Mouse (Mus musculus) embryo, embryonic 10 days (tissue): ENCODE measurements around the gene Maats1.
A peak's percentile ranks its signal among the peaks of the same experiment; 100 is the strongest.

Experiments
- DNase-seq: peaks from one replicate; pipeline ENCODE4 v3.0.0-alpha.2; 2015; ENCODE audit warnings: low spot score

Gene Maats1

GRCm38 (mm10) chr16:38294685-38295348, 47.1 kb downstream of the Maats1 start, which contains the start of gene Nr1i2:
TSS of gene Nr1i2 (minus strand) at chr16:38294824.
- DNase-seq, result no peak

GRCm38 (mm10) chr16:38290151-38290550, 51.8 kb downstream of the Maats1 start:
- DNase-seq, result no peak

- DNase-seq, result peak; percentile 77
Observed at GRCm38 (mm10) chr16:38288851-38289250, 53.1 kb downstream of the Maats1 start.

- peak; percentile 21 for DNase-seq
Observed at GRCm38 (mm10) chr16:38287762-38288161, 54.2 kb downstream of the Maats1 start.

- no peak for DNase-seq
Observed at GRCm38 (mm10) chr16:38287357-38287756, 54.6 kb downstream of the Maats1 start.

- no peak for DNase-seq
Observed at GRCm38 (mm10) chr16:38286541-38286940, 55.4 kb downstream of the Maats1 start.

GRCm38 (mm10) chr16:38285801-38286200, 56.1 kb downstream of the Maats1 start:
- DNase-seq, result no peak

- DNase-seq, result peak; percentile 26
Observed at GRCm38 (mm10) chr16:38283300-38283699, 58.6 kb downstream of the Maats1 start.

GRCm38 (mm10) chr16:38282559-38283160, 59.3 kb downstream of the Maats1 start:
- no peak for DNase-seq

- DNase-seq, result no peak
Observed at GRCm38 (mm10) chr16:38280951-38281350, 61.0 kb downstream of the Maats1 start.

GRCm38 (mm10) chr16:38279794-38280193, 62.1 kb downstream of the Maats1 start:
- DNase-seq, result no peak

GRCm38 (mm10) chr16:38274737-38275136, 67.2 kb downstream of the Maats1 start:
- no peak for DNase-seq

- no peak for DNase-seq
Observed at GRCm38 (mm10) chr16:38272483-38272882, 69.5 kb downstream of the Maats1 start.

GRCm38 (mm10) chr16:38271601-38272000, 70.3 kb downstream of the Maats1 start:
- DNase-seq, result no peak

- no peak for DNase-seq
Observed at GRCm38 (mm10) chr16:38255927-38256326, 86.0 kb downstream of the Maats1 start.

- no peak for DNase-seq
Observed at GRCm38 (mm10) chr16:38255107-38255506, 86.8 kb downstream of the Maats1 start.

GRCm38 (mm10) chr16:38254001-38254400, 87.9 kb downstream of the Maats1 start:
- DNase-seq, result no peak

GRCm38 (mm10) chr16:38250467-38250866, 91.5 kb downstream of the Maats1 start:
- no peak for DNase-seq

GRCm38 (mm10) chr16:38248331-38248961, 93.5 kb downstream of the Maats1 start:
- DNase-seq, result peak; percentile 29
